Mouse (Mus musculus) adrenal gland (tissue): ENCODE results near the gene Thumpd1.

Experiments used
- intact Hi-C: fragments of 180-260 bp; cut with DNase I; formaldehyde crosslinking; loops from one replicate; pipeline ENCODE4 v1.15.1; 2025

Gene Thumpd1

DNA sequence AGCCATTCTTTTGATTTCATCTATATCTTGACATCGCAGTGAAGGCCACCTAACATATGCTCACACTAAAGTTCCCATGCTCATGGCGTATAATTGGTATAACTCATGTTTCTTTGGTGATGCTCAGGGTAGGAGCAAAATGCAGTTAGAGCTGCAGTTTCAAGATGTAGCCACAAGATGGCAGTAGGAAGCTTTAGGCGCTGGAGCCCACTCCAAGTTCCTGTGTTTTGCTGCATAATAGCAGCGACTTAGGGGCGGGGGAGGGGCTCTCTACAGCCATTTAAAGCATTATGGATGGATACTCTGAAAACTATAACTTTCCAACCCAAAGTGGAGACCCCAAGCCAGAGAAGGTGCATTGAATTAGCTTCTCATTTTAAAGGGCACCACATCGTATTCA is 47.1 kb downstream of the Thumpd1 start:
- intact Hi-C loops: loop anchor here (10.0 kb wide), 1 partner anchor 159 kb away; the partner anchor contains the start of gene Acsm5

- intact Hi-C loops: loop anchor here (10.0 kb wide), 1 partner anchor 156 kb away; the partner anchor contains the start of gene Acsm5
These were observed 49.7 kb downstream of the Thumpd1 start for GRCm38 (mm10) chr7:119670925-119671324.

GRCm38 (mm10) chr7:119670395-119670794 is 50.2 kb downstream of the Thumpd1 start:
- intact Hi-C loops: loop anchor here (10.0 kb wide), 1 partner anchor 156 kb away; the partner anchor contains the start of gene Acsm5

- intact Hi-C loops: no loop called here
These were observed 52.7 kb downstream of the Thumpd1 start for GRCm38 (mm10) chr7:119667893-119668292.
